Mouse (Mus musculus): ENCODE data around the gene Gbe1. TPM values are rescaled to one million over a fixed set of nuclear protein-coding genes. Genes with fewer than 3 reads are reported as not detected.
A peak's percentile ranks its signal among the peaks of the same experiment; 100 is the strongest.

Gbe1 gene
- polyA plus RNA-seq, 1 experiment from 2014 or later = 26.1 TPM

GRCm38 (mm10) chr16:70562574-70562973 lies 248.8 kb downstream of the Gbe1 start:
- ATAC-seq = no peak
- no peaks in the 10 kb centered on the region for H3K36me3 ChIP-seq (ENCODE audit: control insufficient read depth, insufficient read depth)
- H3K27ac ChIP-seq (ENCODE audit: low read depth, low read length) = no peak overlapping the region
- H3K9ac ChIP-seq (ENCODE audit: low read depth, low read length) = no peak overlapping the region
- 64% methylated on average over 8 of the region's 8 CpGs for WGBS
- no peak overlapping the region for H3K4me3 ChIP-seq (ENCODE audit: low read depth, low read length)
- H3K9me3 ChIP-seq (ENCODE audit: control insufficient read depth) = no peaks in the 10 kb centered on the region
- no peak for TF ChIP-seq CTCF (IDR thresholded peaks at IDR 0.05; ENCODE audit: low read depth)
- no peak overlapping the region for H3K4me2 ChIP-seq (replicated peaks; ENCODE audit: low read depth)
- H3K4me1 ChIP-seq (replicated peaks; ENCODE audit: control insufficient read depth, insufficient read depth, low read length) = no peaks in the 10 kb centered on the region; the same call in 1 of the 2 replicates
- no peaks in the 10 kb centered on the region for H3K27me3 ChIP-seq (replicated peaks; ENCODE audit: control insufficient read depth, insufficient read depth, low read length)

- H3K9ac ChIP-seq (ENCODE audit: low read depth, low read length) = no peak overlapping the region
- TF ChIP-seq CTCF (IDR thresholded peaks at IDR 0.05; ENCODE audit: low read depth) = no peak
- ATAC-seq = no peak
- H3K9me3 ChIP-seq (ENCODE audit: control insufficient read depth) = no peaks in the 10 kb centered on the region
- 64% methylated on average over 5 of the region's 5 CpGs for WGBS
- H3K27ac ChIP-seq (ENCODE audit: low read depth, low read length) = no peak overlapping the region
- no peaks in the 10 kb centered on the region for H3K36me3 ChIP-seq (ENCODE audit: control insufficient read depth, insufficient read depth)
- H3K4me1 ChIP-seq (replicated peaks; ENCODE audit: control insufficient read depth, insufficient read depth, low read length) = no peaks in the 10 kb centered on the region; the same call in 1 of the 2 replicates
- no peak overlapping the region for H3K4me2 ChIP-seq (replicated peaks; ENCODE audit: low read depth)
- H3K4me3 ChIP-seq (ENCODE audit: low read depth, low read length) = no peak overlapping the region
- no peaks in the 10 kb centered on the region for H3K27me3 ChIP-seq (replicated peaks; ENCODE audit: control insufficient read depth, insufficient read depth, low read length)
Measured at GRCm38 (mm10) chr16:70563456-70563855, 249.7 kb downstream of the Gbe1 start.

GRCm38 (mm10) chr16:70568341-70569265 lies 254.9 kb downstream of the Gbe1 start:
- TF ChIP-seq CTCF (IDR thresholded peaks at IDR 0.05; ENCODE audit: low read depth) = peak; percentile 76
- Histone ChIP-seq H3K9me3 (ENCODE audit: control insufficient read depth) (no peaks in the 10 kb centered on the region), H3K27ac (ENCODE audit: low read depth, low read length) (no peak overlapping the region), H3K4me3 (ENCODE audit: low read depth, low read length) (no peak overlapping the region), H3K4me2 (replicated peaks; ENCODE audit: low read depth) (no peak overlapping the region), H3K9ac (ENCODE audit: low read depth, low read length) (no peak overlapping the region), H3K36me3 (ENCODE audit: control insufficient read depth, insufficient read depth) (no peaks in the 10 kb centered on the region), H3K27me3 (replicated peaks; ENCODE audit: control insufficient read depth, insufficient read depth, low read length) (no peaks in the 10 kb centered on the region), H3K4me1 (replicated peaks; ENCODE audit: control insufficient read depth, insufficient read depth, low read length) (no peaks in the 10 kb centered on the region)
- 56% methylated on average over 23 of the region's 23 CpGs for WGBS
- ATAC-seq = no peak; the same call in 1 of the 2 replicates

GRCm38 (mm10) chr16:70585964-70586363 lies 272.2 kb downstream of the Gbe1 start:
- Histone ChIP-seq H3K27ac (ENCODE audit: low read depth, low read length) (no peak overlapping the region), H3K9me3 (ENCODE audit: control insufficient read depth) (no peaks in the 10 kb centered on the region), H3K4me1 (replicated peaks; ENCODE audit: control insufficient read depth, insufficient read depth, low read length) (no peaks in the 10 kb centered on the region), H3K4me3 (ENCODE audit: low read depth, low read length) (no peak overlapping the region), H3K9ac (ENCODE audit: low read depth, low read length) (no peak overlapping the region), H3K36me3 (ENCODE audit: control insufficient read depth, insufficient read depth) (no peaks in the 10 kb centered on the region), H3K27me3 (replicated peaks; ENCODE audit: control insufficient read depth, insufficient read depth, low read length) (no peaks in the 10 kb centered on the region), H3K4me2 (replicated peaks; ENCODE audit: low read depth) (no peak overlapping the region)
- WGBS = 69% methylated on average over 7 of the region's 7 CpGs
- no peak for TF ChIP-seq CTCF (IDR thresholded peaks at IDR 0.05; ENCODE audit: low read depth)
- no peak for ATAC-seq

GRCm38 (mm10) chr16:70602326-70602725 lies 288.6 kb downstream of the Gbe1 start:
- no peaks in the 10 kb centered on the region for H3K36me3 ChIP-seq (ENCODE audit: control insufficient read depth, insufficient read depth)
- no peaks in the 10 kb centered on the region for H3K9me3 ChIP-seq (ENCODE audit: control insufficient read depth)
- no peak overlapping the region for H3K4me2 ChIP-seq (replicated peaks; ENCODE audit: low read depth)
- WGBS = 87% methylated on average over 3 of the region's 3 CpGs
- no peak overlapping the region for H3K4me3 ChIP-seq (ENCODE audit: low read depth, low read length)
- no peaks in the 10 kb centered on the region for H3K4me1 ChIP-seq (replicated peaks; ENCODE audit: control insufficient read depth, insufficient read depth, low read length)
- H3K27me3 ChIP-seq (replicated peaks; ENCODE audit: control insufficient read depth, insufficient read depth, low read length) = no peaks in the 10 kb centered on the region
- no peak for TF ChIP-seq CTCF (IDR thresholded peaks at IDR 0.05; ENCODE audit: low read depth)
- H3K9ac ChIP-seq (ENCODE audit: low read depth, low read length) = no peak overlapping the region
- no peak for ATAC-seq
- no peak overlapping the region for H3K27ac ChIP-seq (ENCODE audit: low read depth, low read length)

- WGBS = 79% methylated on average over 2 of the region's 2 CpGs
- Histone ChIP-seq H3K27me3 (replicated peaks; ENCODE audit: control insufficient read depth, insufficient read depth, low read length) (no peaks in the 10 kb centered on the region), H3K4me2 (replicated peaks; ENCODE audit: low read depth) (no peak overlapping the region), H3K4me1 (replicated peaks; ENCODE audit: control insufficient read depth, insufficient read depth, low read length) (no peaks in the 10 kb centered on the region), H3K27ac (ENCODE audit: low read depth, low read length) (no peak overlapping the region), H3K9me3 (ENCODE audit: control insufficient read depth) (no peaks in the 10 kb centered on the region), H3K4me3 (ENCODE audit: low read depth, low read length) (no peak overlapping the region), H3K36me3 (ENCODE audit: control insufficient read depth, insufficient read depth) (no peaks in the 10 kb centered on the region), H3K9ac (ENCODE audit: low read depth, low read length) (no peak overlapping the region)
- no peak for ATAC-seq
- no peak for TF ChIP-seq CTCF (IDR thresholded peaks at IDR 0.05; ENCODE audit: low read depth)
Measured at GRCm38 (mm10) chr16:70608358-70608757, 294.6 kb downstream of the Gbe1 start.
